Mouse (Mus musculus) layer of hippocampus, adult 9-11 months (tissue): ENCODE data around the gene Tmem209.

Experiments
- DNase-seq: peaks from one replicate; pipeline ENCODE4 v3.0.0; 2022

Tmem209 gene

GRCm38 (mm10) chr6:30535340-30535739, 25.8 kb upstream of the Tmem209 start:
- no peak for DNase-seq

- peak; percentile 48 for DNase-seq
Measured at GRCm38 (mm10) chr6:30528800-30529199, 19.2 kb upstream of the Tmem209 start.

GRCm38 (mm10) chr6:30526586-30527515, 17.3 kb upstream of the Tmem209 start:
- DNase-seq: no peak

GRCm38 (mm10) chr6:30525456-30526332, 16.1 kb upstream of the Tmem209 start:
- no peak for DNase-seq

GRCm38 (mm10) chr6:30520400-30520799, 10.8 kb upstream of the Tmem209 start:
- no peak for DNase-seq

GRCm38 (mm10) chr6:30514242-30514641, 4.7 kb upstream of the Tmem209 start:
- no peak for DNase-seq

- DNase-seq: no peak
Measured at GRCm38 (mm10) chr6:30510291-30510690, 708 bp upstream of the Tmem209 start.

- no peak for DNase-seq
Measured at GRCm38 (mm10) chr6:30508824-30509223, 759 bp downstream of the Tmem209 start.

GRCm38 (mm10) chr6:30499049-30499448, 10.5 kb downstream of the Tmem209 start:
- DNase-seq: no peak

GRCm38 (mm10) chr6:30486504-30486903, 23.1 kb downstream of the Tmem209 start:
- no peak for DNase-seq

- no peak for DNase-seq
Measured at GRCm38 (mm10) chr6:30482908-30483307, 26.7 kb downstream of the Tmem209 start.

GRCm38 (mm10) chr6:30479418-30479817, 30.2 kb downstream of the Tmem209 start:
- DNase-seq: no peak

- no peak for DNase-seq
Measured at GRCm38 (mm10) chr6:30477784-30478183, 31.8 kb downstream of the Tmem209 start.

- no peak for DNase-seq
Measured at GRCm38 (mm10) chr6:30477210-30477714, 32.3 kb downstream of the Tmem209 start.

- no peak for DNase-seq
Measured at GRCm38 (mm10) chr6:30476025-30476765, 33.4 kb downstream of the Tmem209 start.

- no peak for DNase-seq
Measured at GRCm38 (mm10) chr6:30471706-30472105, 37.9 kb downstream of the Tmem209 start.

- peak; percentile 55 for DNase-seq
Measured at GRCm38 (mm10) chr6:30469370-30469769, 40.2 kb downstream of the Tmem209 start.

GRCm38 (mm10) chr6:30468684-30469083, 40.9 kb downstream of the Tmem209 start:
- no peak for DNase-seq

GRCm38 (mm10) chr6:30468058-30468457, 41.5 kb downstream of the Tmem209 start:
- DNase-seq: no peak

GRCm38 (mm10) chr6:30465586-30465985, 44.0 kb downstream of the Tmem209 start:
- DNase-seq: no peak

- no peak for DNase-seq
Measured at GRCm38 (mm10) chr6:30462822-30463221, 46.8 kb downstream of the Tmem209 start.

- no peak for DNase-seq
Measured at GRCm38 (mm10) chr6:30461755-30462344, 47.7 kb downstream of the Tmem209 start.
